Mouse (Mus musculus): ENCODE data around the gene C8g. TPM values are rescaled to one million over a fixed set of nuclear protein-coding genes. Genes with fewer than 3 reads are reported as not detected.

C8g gene
- total and polyA plus RNA-seq, 2 experiments from 2014 or later: 0.58 to 6.5 TPM

GRCm38 (mm10) chr2:25541644-25542367 lies 40.3 kb upstream of the C8g start:
- Histone ChIP-seq H3K4me3 (ENCODE audit: low read length) (no peak overlapping the region), H3K9me3 (ENCODE audit: low read length) (no peaks in the 10 kb centered on the region), H3K4me1 (ENCODE audit: insufficient read depth, low read length) (no peaks in the 10 kb centered on the region), H3K36me3 (ENCODE audit: insufficient read depth, low read length) (no peaks in the 10 kb centered on the region), H3K4me2 (ENCODE audit: low read depth, low read length) (no peak overlapping the region), H3K27me3 (ENCODE audit: insufficient read depth, low read length) (no peaks in the 10 kb centered on the region), H3K9ac (replicated peaks; ENCODE audit: low read length) (no peak overlapping the region), H3K27ac (no peak overlapping the region)
- 90% methylated on average over 10 of the region's 10 CpGs for WGBS
- DNase-seq (ENCODE audit: low spot score) (no peak), ATAC-seq (no peak)
- no peak for TF ChIP-seq CTCF (IDR thresholded peaks at IDR 0.05; ENCODE audit: low read depth)

- Histone ChIP-seq H3K9ac (replicated peaks; ENCODE audit: low read length) (no peak overlapping the region), H3K36me3 (ENCODE audit: insufficient read depth, low read length) (peaks cover 4% of the 10 kb centered on the region; the same call in 1 of the 2 replicates), H3K4me3 (ENCODE audit: low read length) (no peak overlapping the region), H3K27me3 (ENCODE audit: insufficient read depth, low read length) (no peaks in the 10 kb centered on the region), H3K9me3 (ENCODE audit: low read length) (no peaks in the 10 kb centered on the region), H3K4me2 (ENCODE audit: low read depth, low read length) (no peak overlapping the region), H3K27ac (no peak overlapping the region), H3K4me1 (ENCODE audit: insufficient read depth, low read length) (no peaks in the 10 kb centered on the region)
- no peak for TF ChIP-seq CTCF (IDR thresholded peaks at IDR 0.05; ENCODE audit: low read depth)
- WGBS: 93% methylated on average over 4 of the region's 4 CpGs
- DNase-seq (ENCODE audit: low spot score) (no peak), ATAC-seq (no peak)
Measured at GRCm38 (mm10) chr2:25540541-25540948, 39.0 kb upstream of the C8g start.

GRCm38 (mm10) chr2:25536531-25536930 lies 35.0 kb upstream of the C8g start:
- no peak for TF ChIP-seq CTCF (IDR thresholded peaks at IDR 0.05; ENCODE audit: low read depth)
- Histone ChIP-seq H3K9ac (replicated peaks; ENCODE audit: low read length) (no peak overlapping the region), H3K4me2 (ENCODE audit: low read depth, low read length) (no peak overlapping the region), H3K36me3 (ENCODE audit: insufficient read depth, low read length) (peaks cover 7% of the 10 kb centered on the region; the same call in 1 of the 2 replicates), H3K27ac (no peak overlapping the region), H3K4me1 (ENCODE audit: insufficient read depth, low read length) (no peaks in the 10 kb centered on the region), H3K9me3 (ENCODE audit: low read length) (no peaks in the 10 kb centered on the region), H3K27me3 (ENCODE audit: insufficient read depth, low read length) (no peaks in the 10 kb centered on the region), H3K4me3 (ENCODE audit: low read length) (no peak overlapping the region)
- ATAC-seq (no peak), DNase-seq (ENCODE audit: low spot score) (no peak)
- WGBS: 93% methylated on average over 8 of the region's 8 CpGs

GRCm38 (mm10) chr2:25534866-25535182 lies 33.3 kb upstream of the C8g start:
- Histone ChIP-seq H3K9me3 (ENCODE audit: low read length) (no peaks in the 10 kb centered on the region), H3K36me3 (ENCODE audit: insufficient read depth, low read length) (peaks cover 10% of the 10 kb centered on the region; the same call in 1 of the 2 replicates), H3K27ac (peak overlapping the region; percentile 32; the same call in 1 of the 2 replicates), H3K4me1 (ENCODE audit: insufficient read depth, low read length) (no peaks in the 10 kb centered on the region), H3K4me2 (ENCODE audit: low read depth, low read length) (no peak overlapping the region), H3K27me3 (ENCODE audit: insufficient read depth, low read length) (no peaks in the 10 kb centered on the region), H3K9ac (replicated peaks; ENCODE audit: low read length) (no peak overlapping the region), H3K4me3 (ENCODE audit: low read length) (no peak overlapping the region)
- no peak for TF ChIP-seq CTCF (IDR thresholded peaks at IDR 0.05; ENCODE audit: low read depth)
- DNase-seq (ENCODE audit: low spot score) (no peak), ATAC-seq (no peak)
- WGBS: 95% methylated on average over 2 of the region's 2 CpGs

- Histone ChIP-seq H3K4me2 (ENCODE audit: low read depth, low read length) (no peak overlapping the region), H3K36me3 (ENCODE audit: insufficient read depth, low read length) (peaks cover 10% of the 10 kb centered on the region; the same call in 1 of the 2 replicates), H3K9me3 (ENCODE audit: low read length) (no peaks in the 10 kb centered on the region), H3K4me3 (ENCODE audit: low read length) (no peak overlapping the region), H3K27me3 (ENCODE audit: insufficient read depth, low read length) (no peaks in the 10 kb centered on the region), H3K9ac (replicated peaks; ENCODE audit: low read length) (no peak overlapping the region), H3K27ac (peak overlapping the region; percentile 32; the same call in 1 of the 2 replicates), H3K4me1 (ENCODE audit: insufficient read depth, low read length) (no peaks in the 10 kb centered on the region)
- ATAC-seq: peak; percentile 72; the same call in 1 of the 2 replicates
- no peak for TF ChIP-seq CTCF (IDR thresholded peaks at IDR 0.05; ENCODE audit: low read depth)
- 80% methylated on average over 3 of the region's 3 CpGs for WGBS
- peak; percentile 63 for DNase-seq (ENCODE audit: low spot score)
Measured at GRCm38 (mm10) chr2:25534178-25534865, 32.8 kb upstream of the C8g start.

DNA sequence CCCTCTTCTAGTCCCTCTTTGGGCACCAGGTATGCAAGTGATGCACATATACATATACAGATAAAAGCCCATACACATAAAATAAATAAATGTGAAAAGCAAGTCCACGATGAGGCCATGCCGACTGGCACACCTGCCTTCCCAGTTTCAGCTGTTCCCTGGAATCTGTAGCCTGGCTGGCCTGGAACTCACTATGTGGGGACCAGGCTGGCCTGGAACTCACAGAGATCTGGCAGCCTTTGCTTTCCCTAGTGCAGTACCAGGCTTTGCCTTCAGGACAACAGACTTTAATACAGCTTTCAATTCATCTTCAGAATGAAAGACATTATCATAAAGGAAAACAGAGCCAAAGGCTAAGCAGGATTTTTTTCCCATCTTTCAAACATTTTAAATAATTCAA lies 32.2 kb upstream of the C8g start:
- no peak for DNase-seq (ENCODE audit: low spot score)
- 89% methylated on average over 2 of the region's 2 CpGs for WGBS

More for the DNA sequence above, 32.2 kb upstream of the C8g start:
- no peak overlapping the region for H3K4me2 ChIP-seq (ENCODE audit: low read depth, low read length)
- H3K4me1 ChIP-seq (ENCODE audit: insufficient read depth, low read length): no peaks in the 10 kb centered on the region
- H3K27ac ChIP-seq: no peak overlapping the region
- H3K9me3 ChIP-seq (ENCODE audit: low read length): no peaks in the 10 kb centered on the region
- H3K27me3 ChIP-seq (ENCODE audit: insufficient read depth, low read length): no peaks in the 10 kb centered on the region
- peaks cover 11% of the 10 kb centered on the region; the same call in 1 of the 2 replicates for H3K36me3 ChIP-seq (ENCODE audit: insufficient read depth, low read length)
- 0 out of 2 replicates have a peak, but pooled peaks have one; percentile 38 for ATAC-seq
- no peak overlapping the region for H3K4me3 ChIP-seq (ENCODE audit: low read length)
- TF ChIP-seq CTCF (IDR thresholded peaks at IDR 0.05; ENCODE audit: low read depth): no peak
- no peak overlapping the region for H3K9ac ChIP-seq (replicated peaks; ENCODE audit: low read length)

Data from hindbrain, postnatal 0 days (tissue).